Mouse (Mus musculus): ENCODE results near the gene Unc13a. TPM values are rescaled to one million over a fixed set of nuclear protein-coding genes. Genes with fewer than 3 reads are reported as not detected.

Gene Unc13a
- polyA plus RNA-seq, 1 experiment from 2014 or later, result 0.59 TPM

- Histone ChIP-seq H3K9ac (ENCODE audit: low read length) (peak within 1 kb of the TSS; percentile 61), H3K27ac (replicated peaks; ENCODE audit: low read depth, low read length) (no peak within 1 kb of the TSS), H3K27me3 (ENCODE audit: control insufficient read depth, insufficient read depth, low read length) (peaks cover 43% of the 10 kb centered on the region), H3K4me3 (ENCODE audit: low read depth, low read length) (peak within 1 kb of the TSS; percentile 61), H3K36me3 (ENCODE audit: control insufficient read depth, insufficient read depth, low read length) (no peaks in the 10 kb centered on the region; the same call in 1 of the 2 replicates), H3K9me3 (ENCODE audit: control insufficient read depth, low read length) (no peaks in the 10 kb centered on the region), H3K4me1 (ENCODE audit: control insufficient read depth, insufficient read depth, low read length) (peaks cover 9% of the 10 kb centered on the region; the same call in 1 of the 2 replicates), H3K4me2 (ENCODE audit: low read depth, severe bottlenecking) (peak within 1 kb of the TSS; percentile 91)
- no peak for ATAC-seq (ENCODE audit: insufficient number of reproducible peaks, low FRiP score, low TSS enrichment, low read depth)
- 3% methylated on average over 40 of the region's 40 CpGs for WGBS
- DNase-seq (ENCODE audit: low spot score), result peak; percentile 64
These were observed 4.6 kb upstream of the Unc13a start, which contains the start of gene Jak3 for GRCm38 (mm10) chr8:71676020-71676741. Jak3 (plus strand) TSS chr8:71676296.

DNA sequence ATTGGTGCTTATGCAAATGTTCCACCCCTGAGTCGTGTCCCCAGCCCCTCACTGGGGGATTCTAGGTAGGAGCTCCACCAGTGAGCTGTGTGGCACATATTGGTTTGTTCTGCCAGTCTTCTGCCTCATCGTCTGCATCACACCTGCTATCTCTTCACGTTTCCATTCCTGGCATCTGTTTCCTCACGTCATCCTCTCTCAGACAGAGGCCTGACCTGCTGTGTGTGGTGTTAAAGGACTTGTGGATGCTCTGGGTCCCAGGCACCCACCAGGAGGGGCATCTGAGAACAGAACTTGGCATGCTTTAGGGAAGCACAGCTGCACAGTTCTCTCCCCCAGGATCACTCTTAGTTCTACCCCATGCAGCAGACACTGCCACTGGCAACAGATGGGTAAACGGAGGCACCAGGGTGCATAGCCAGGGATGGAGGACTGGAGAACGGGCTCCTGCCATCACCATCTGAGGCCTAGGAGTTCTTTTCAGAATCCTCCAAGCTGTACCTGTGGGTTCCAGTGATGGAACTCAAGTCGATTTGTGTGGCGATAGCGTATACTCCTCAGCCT lies 4.0 kb upstream of the Unc13a start:
- no peaks in the 10 kb centered on the region for H3K9me3 ChIP-seq (ENCODE audit: control insufficient read depth, low read length)
- H3K4me3 ChIP-seq (ENCODE audit: low read depth, low read length), result no peak overlapping the region
- no peak overlapping the region for H3K27ac ChIP-seq (replicated peaks; ENCODE audit: low read depth, low read length)
- WGBS, result 30% methylated on average over 9 of the region's 9 CpGs
- peak overlapping the region; percentile 91; the same call in 1 of the 2 replicates for H3K4me2 ChIP-seq (ENCODE audit: low read depth, severe bottlenecking)
- no peak for ATAC-seq (ENCODE audit: insufficient number of reproducible peaks, low FRiP score, low TSS enrichment, low read depth)
- no peak for DNase-seq (ENCODE audit: low spot score)
- H3K4me1 ChIP-seq (ENCODE audit: control insufficient read depth, insufficient read depth, low read length), result peaks cover 13% of the 10 kb centered on the region; the same call in 1 of the 2 replicates
- peaks cover 41% of the 10 kb centered on the region for H3K27me3 ChIP-seq (ENCODE audit: control insufficient read depth, insufficient read depth, low read length)
- no peak overlapping the region for H3K9ac ChIP-seq (ENCODE audit: low read length)
- H3K36me3 ChIP-seq (ENCODE audit: control insufficient read depth, insufficient read depth, low read length), result no peaks in the 10 kb centered on the region; the same call in 1 of the 2 replicates

GRCm38 (mm10) chr8:71674071-71674470 lies 2.5 kb upstream of the Unc13a start:
- Histone ChIP-seq H3K36me3 (ENCODE audit: control insufficient read depth, insufficient read depth, low read length) (no peaks in the 10 kb centered on the region; the same call in 1 of the 2 replicates), H3K4me3 (ENCODE audit: low read depth, low read length) (no peak overlapping the region), H3K9me3 (ENCODE audit: control insufficient read depth, low read length) (no peaks in the 10 kb centered on the region), H3K27ac (replicated peaks; ENCODE audit: low read depth, low read length) (no peak overlapping the region), H3K9ac (ENCODE audit: low read length) (no peak overlapping the region), H3K27me3 (ENCODE audit: control insufficient read depth, insufficient read depth, low read length) (peaks cover 35% of the 10 kb centered on the region), H3K4me1 (ENCODE audit: control insufficient read depth, insufficient read depth, low read length) (peaks cover 9% of the 10 kb centered on the region; the same call in 1 of the 2 replicates), H3K4me2 (ENCODE audit: low read depth, severe bottlenecking) (no peak overlapping the region)
- ATAC-seq (ENCODE audit: insufficient number of reproducible peaks, low FRiP score, low TSS enrichment, low read depth) (no peak), DNase-seq (ENCODE audit: low spot score) (no peak)
- 82% methylated on average over 2 of the region's 2 CpGs for WGBS

DNA sequence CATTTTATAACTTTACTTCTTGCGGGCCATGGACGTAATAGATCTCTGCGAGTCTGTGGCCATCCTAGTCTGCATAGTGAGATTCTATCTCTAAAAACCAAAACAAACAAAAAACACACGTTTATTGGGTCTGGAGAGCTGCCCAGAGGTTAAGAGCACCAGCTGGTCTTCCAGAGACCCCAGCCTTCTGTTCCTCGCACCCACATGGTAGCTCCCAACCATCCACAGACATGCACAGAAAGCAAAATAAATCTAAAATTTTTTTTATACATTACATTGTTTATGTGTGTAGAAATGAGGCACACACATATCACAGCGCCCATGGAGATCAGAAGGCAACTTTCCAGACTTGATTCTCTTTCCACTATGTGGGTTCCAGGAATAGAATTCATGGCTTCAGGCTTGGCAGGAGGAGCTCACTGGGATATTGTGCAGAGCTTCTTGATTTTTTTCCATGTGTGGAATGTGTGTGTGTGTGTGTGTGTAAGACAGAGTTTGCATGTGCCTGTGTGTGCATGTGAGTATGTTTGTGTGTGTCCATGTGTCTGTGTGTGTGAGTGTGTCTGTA lies 695 bp upstream of the Unc13a start:
- no peak overlapping the region for H3K27ac ChIP-seq (replicated peaks; ENCODE audit: low read depth, low read length)

GRCm38 (mm10) chr8:71670621-71671548 lies 672 bp downstream of the Unc13a start:
- Histone ChIP-seq H3K27ac (replicated peaks; ENCODE audit: low read depth, low read length) (no peak overlapping the region), H3K4me1 (ENCODE audit: control insufficient read depth, insufficient read depth, low read length) (peaks cover 18% of the 10 kb centered on the region)

More for the DNA sequence above, 695 bp upstream of the Unc13a start:
- peaks cover 23% of the 10 kb centered on the region for H3K27me3 ChIP-seq (ENCODE audit: control insufficient read depth, insufficient read depth, low read length)
- no peak overlapping the region for H3K9ac ChIP-seq (ENCODE audit: low read length)
- DNase-seq (ENCODE audit: low spot score) (no peak), ATAC-seq (ENCODE audit: insufficient number of reproducible peaks, low FRiP score, low TSS enrichment, low read depth) (no peak)
- H3K9me3 ChIP-seq (ENCODE audit: control insufficient read depth, low read length), result no peaks in the 10 kb centered on the region
- WGBS, result 56% methylated on average over 6 of the region's 6 CpGs
- peak overlapping the region; percentile 90 for H3K4me2 ChIP-seq (ENCODE audit: low read depth, severe bottlenecking)
- H3K4me3 ChIP-seq (ENCODE audit: low read depth, low read length), result no peak overlapping the region
- H3K4me1 ChIP-seq (ENCODE audit: control insufficient read depth, insufficient read depth, low read length), result peaks cover 18% of the 10 kb centered on the region
- no peaks in the 10 kb centered on the region for H3K36me3 ChIP-seq (ENCODE audit: control insufficient read depth, insufficient read depth, low read length)

GRCm38 (mm10) chr8:71670198-71670597 lies 1.4 kb downstream of the Unc13a start:
- H3K27me3 ChIP-seq (ENCODE audit: control insufficient read depth, insufficient read depth, low read length), result peaks cover 20% of the 10 kb centered on the region
- no peak for ATAC-seq (ENCODE audit: insufficient number of reproducible peaks, low FRiP score, low TSS enrichment, low read depth)
- H3K9ac ChIP-seq (ENCODE audit: low read length), result no peak overlapping the region
- H3K4me2 ChIP-seq (ENCODE audit: low read depth, severe bottlenecking), result peak overlapping the region; percentile 90
- no peaks in the 10 kb centered on the region for H3K36me3 ChIP-seq (ENCODE audit: control insufficient read depth, insufficient read depth, low read length)
- peaks cover 18% of the 10 kb centered on the region for H3K4me1 ChIP-seq (ENCODE audit: control insufficient read depth, insufficient read depth, low read length)
- no peak overlapping the region for H3K27ac ChIP-seq (replicated peaks; ENCODE audit: low read depth, low read length)
- DNase-seq (ENCODE audit: low spot score), result no peak
- no peaks in the 10 kb centered on the region for H3K9me3 ChIP-seq (ENCODE audit: control insufficient read depth, low read length)
- WGBS, result 16% methylated on average over 8 of the region's 12 CpGs
- peak overlapping the region; percentile 35; the same call in 1 of the 2 replicates for H3K4me3 ChIP-seq (ENCODE audit: low read depth, low read length)

More at GRCm38 (mm10) chr8:71670621-71671548, 672 bp downstream of the Unc13a start:
- Histone ChIP-seq H3K4me3 (ENCODE audit: low read depth, low read length) (peak overlapping the region; percentile 35), H3K36me3 (ENCODE audit: control insufficient read depth, insufficient read depth, low read length) (no peaks in the 10 kb centered on the region), H3K4me2 (ENCODE audit: low read depth, severe bottlenecking) (peak overlapping the region; percentile 90), H3K9me3 (ENCODE audit: control insufficient read depth, low read length) (no peaks in the 10 kb centered on the region), H3K27me3 (ENCODE audit: control insufficient read depth, insufficient read depth, low read length) (peaks cover 23% of the 10 kb centered on the region), H3K9ac (ENCODE audit: low read length) (no peak overlapping the region)
- DNase-seq (ENCODE audit: low spot score), result peak; percentile 65
- under 1% methylated on average over 63 of the region's 64 CpGs for WGBS
- peak; percentile 23; the same call in 1 of the 2 replicates for ATAC-seq (ENCODE audit: insufficient number of reproducible peaks, low FRiP score, low TSS enrichment, low read depth)

- Histone ChIP-seq H3K36me3 (ENCODE audit: control insufficient read depth, insufficient read depth, low read length) (no peaks in the 10 kb centered on the region), H3K4me2 (ENCODE audit: low read depth, severe bottlenecking) (peak overlapping the region; percentile 15; the same call in 1 of the 2 replicates), H3K4me3 (ENCODE audit: low read depth, low read length) (no peak overlapping the region), H3K27ac (replicated peaks; ENCODE audit: low read depth, low read length) (no peak overlapping the region), H3K9ac (ENCODE audit: low read length) (no peak overlapping the region), H3K27me3 (ENCODE audit: control insufficient read depth, insufficient read depth, low read length) (peaks cover 21% of the 10 kb centered on the region), H3K9me3 (ENCODE audit: control insufficient read depth, low read length) (no peaks in the 10 kb centered on the region), H3K4me1 (ENCODE audit: control insufficient read depth, insufficient read depth, low read length) (peaks cover 18% of the 10 kb centered on the region)
- peak; percentile 64 for DNase-seq (ENCODE audit: low spot score)
- ATAC-seq (ENCODE audit: insufficient number of reproducible peaks, low FRiP score, low TSS enrichment, low read depth), result no peak
- 2% methylated on average over 21 of the region's 21 CpGs for WGBS
These were observed 3.2 kb downstream of the Unc13a start for GRCm38 (mm10) chr8:71668220-71668975.

Measured in limb, embryonic 11.5 days (tissue).